Mouse (Mus musculus): ENCODE results near the gene Polr2l.

GRCm38 (mm10) chr7:141467230-141468030, 7.5 kb downstream of the Polr2l start, which contains the start of gene Cd151:
- no peak for TF ChIP-seq CTCF (IDR thresholded peaks at IDR 0.05; ENCODE audit: borderline replicate concordance, extremely low read depth, insufficient read depth, insufficient read length)
- TF ChIP-seq POLR2A (IDR thresholded peaks at IDR 0.05; ENCODE audit: borderline replicate concordance, extremely low read depth, insufficient read depth, insufficient read length, poor library complexity, severe bottlenecking), result peak; percentile 21; the same call in 1 of the 2 replicates
